Mouse (Mus musculus) cerebellum, adult 8-10 months (tissue): ENCODE data around the gene Xrcc3.

ENCODE experiments used
- DNase-seq: peaks from one replicate; pipeline ENCODE4 v3.0.0; 2022

The Xrcc3 gene

GRCm38 (mm10) chr12:111813766-111814617 is at the start of gene Xrcc3, which contains the start of gene Zfyve21:
Gene Xrcc3 (minus strand): TSS chr12:111813873.
Gene Zfyve21 (plus strand): TSS chr12:111814170.
- DNase-seq, result peak; percentile 97

- no peak for DNase-seq
These were observed 41.8 kb upstream of the Xrcc3 start for GRCm38 (mm10) chr12:111855448-111855847.

- DNase-seq, result no peak
These were observed 39.9 kb upstream of the Xrcc3 start for GRCm38 (mm10) chr12:111853546-111853945.

GRCm38 (mm10) chr12:111853011-111853436 is 39.4 kb upstream of the Xrcc3 start:
- no peak for DNase-seq

- DNase-seq, result no peak
These were observed 38.1 kb upstream of the Xrcc3 start for GRCm38 (mm10) chr12:111851745-111852144.

- no peak for DNase-seq
These were observed 37.6 kb upstream of the Xrcc3 start for GRCm38 (mm10) chr12:111851235-111851634.

- DNase-seq, result peak; percentile 28
These were observed 34.7 kb upstream of the Xrcc3 start for GRCm38 (mm10) chr12:111848300-111848798.

- no peak for DNase-seq
These were observed 33.1 kb upstream of the Xrcc3 start for GRCm38 (mm10) chr12:111846815-111847214.

GRCm38 (mm10) chr12:111845953-111846352 is 32.3 kb upstream of the Xrcc3 start:
- no peak for DNase-seq

GRCm38 (mm10) chr12:111843470-111843869 is 29.8 kb upstream of the Xrcc3 start:
- DNase-seq, result no peak

- DNase-seq, result no peak
These were observed 29.1 kb upstream of the Xrcc3 start for GRCm38 (mm10) chr12:111842565-111843433.

- no peak for DNase-seq
These were observed 19.8 kb upstream of the Xrcc3 start for GRCm38 (mm10) chr12:111833457-111833856.

- no peak for DNase-seq
These were observed 19.0 kb upstream of the Xrcc3 start for GRCm38 (mm10) chr12:111832643-111833042.

- no peak for DNase-seq
These were observed 16.7 kb upstream of the Xrcc3 start for GRCm38 (mm10) chr12:111830375-111830774.

- DNase-seq, result no peak
These were observed 16.3 kb upstream of the Xrcc3 start for GRCm38 (mm10) chr12:111829954-111830353.

- DNase-seq, result no peak
These were observed 15.8 kb upstream of the Xrcc3 start for GRCm38 (mm10) chr12:111829447-111829846.

GRCm38 (mm10) chr12:111827556-111827955 is 13.9 kb upstream of the Xrcc3 start:
- no peak for DNase-seq

- no peak for DNase-seq
These were observed 8.3 kb upstream of the Xrcc3 start for GRCm38 (mm10) chr12:111821931-111822330.

GRCm38 (mm10) chr12:111820708-111821107 is 7.0 kb upstream of the Xrcc3 start:
- DNase-seq, result no peak

GRCm38 (mm10) chr12:111819936-111820335 is 6.3 kb upstream of the Xrcc3 start:
- no peak for DNase-seq

GRCm38 (mm10) chr12:111817991-111818390 is 4.3 kb upstream of the Xrcc3 start:
- no peak for DNase-seq

- no peak for DNase-seq
These were observed 3.3 kb upstream of the Xrcc3 start for GRCm38 (mm10) chr12:111816967-111817366.

GRCm38 (mm10) chr12:111816528-111816927 is 2.9 kb upstream of the Xrcc3 start:
- no peak for DNase-seq
